Mouse (Mus musculus) spleen, adult 2 months (tissue): Measurements from ENCODE around the gene Rora.

Experiments
- CTCF ChIP-seq: fragments of 200-500 bp; IDR thresholded peaks from 2 replicates; pipeline ENCODE4 v1.5.1; 2011; ENCODE audit warnings: mild to moderate bottlenecking, inconsistent platforms; ENCODE audit not compliant: insufficient read depth, insufficient read length, insufficient replicate concordance; ENCODE audit errors: extremely low read depth
- POLR2A ChIP-seq: fragments of 200-500 bp; IDR thresholded peaks from 2 replicates; pipeline ENCODE4 v1.6.1; 2011; ENCODE audit warnings: low read depth, low read length, inconsistent platforms

DNA sequence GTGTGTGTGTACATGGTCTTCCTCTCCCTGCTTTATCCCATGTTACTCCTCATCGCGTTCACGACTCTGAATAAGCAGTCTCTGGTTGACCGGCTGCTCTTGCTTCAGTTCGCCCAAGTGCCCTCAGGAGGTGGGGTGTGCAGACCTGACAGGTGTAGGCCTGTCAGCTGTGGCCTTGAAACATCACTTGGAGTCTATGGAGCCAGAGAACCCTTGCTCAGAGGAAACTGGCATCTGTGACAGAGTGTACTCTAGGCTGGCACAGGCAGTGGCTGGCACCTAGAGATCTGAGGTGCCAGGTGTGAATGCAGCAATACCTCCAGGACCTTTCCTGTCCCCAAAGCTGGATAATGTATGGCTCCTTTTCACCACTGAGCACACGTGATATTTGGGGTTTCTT lies 331.5 kb downstream of the Rora start:
- TF ChIP-seq CTCF (no peak), POLR2A (no peak)
